Mouse (Mus musculus) lung, adult 18-20 months (tissue): Measurements from ENCODE around the gene Thsd4.

ENCODE experiments used
- DNase-seq, 2 experiments: peaks; one replicate each; pipeline ENCODE4 v3.0.0; 2022; ENCODE audit warnings: mixed read lengths in 2 of 2

Gene Thsd4

GRCm38 (mm10) chr9:60259626-60260025, 262.2 kb downstream of the Thsd4 start:
- no peak for DNase-seq

- no peak for DNase-seq
These were observed 270.1 kb downstream of the Thsd4 start for GRCm38 (mm10) chr9:60251765-60252164.

GRCm38 (mm10) chr9:60250403-60250802, 271.4 kb downstream of the Thsd4 start:
- no peak for DNase-seq

- no peak for DNase-seq
These were observed 273.8 kb downstream of the Thsd4 start for GRCm38 (mm10) chr9:60247998-60248397.

GRCm38 (mm10) chr9:60244943-60245342, 276.9 kb downstream of the Thsd4 start:
- DNase-seq, result peak; percentile 51 to 62

GRCm38 (mm10) chr9:60243503-60243902, 278.3 kb downstream of the Thsd4 start:
- DNase-seq, result no peak

- peak in 1 of 2 experiments; percentile 26 for DNase-seq
These were observed 284.2 kb downstream of the Thsd4 start for GRCm38 (mm10) chr9:60237667-60238066.

- DNase-seq, result no peak
These were observed 285.7 kb downstream of the Thsd4 start for GRCm38 (mm10) chr9:60236155-60236554.

GRCm38 (mm10) chr9:60234233-60235115, 287.4 kb downstream of the Thsd4 start:
- no peak for DNase-seq

- DNase-seq, result peak; percentile 18 to 42
These were observed 289.6 kb downstream of the Thsd4 start for GRCm38 (mm10) chr9:60231981-60232881.

GRCm38 (mm10) chr9:60229496-60229895, 292.4 kb downstream of the Thsd4 start:
- DNase-seq, result no peak

GRCm38 (mm10) chr9:60227727-60228126, 294.1 kb downstream of the Thsd4 start:
- DNase-seq, result no peak

- no peak for DNase-seq
These were observed 295.2 kb downstream of the Thsd4 start for GRCm38 (mm10) chr9:60226679-60227078.

GRCm38 (mm10) chr9:60226155-60226554, 295.7 kb downstream of the Thsd4 start:
- DNase-seq, result no peak

- DNase-seq, result no peak
These were observed 296.4 kb downstream of the Thsd4 start for GRCm38 (mm10) chr9:60225453-60225852.

GRCm38 (mm10) chr9:60224039-60224695, 297.7 kb downstream of the Thsd4 start:
- DNase-seq, result no peak

GRCm38 (mm10) chr9:60220431-60220830, 301.4 kb downstream of the Thsd4 start:
- no peak for DNase-seq

GRCm38 (mm10) chr9:60218396-60218795, 303.4 kb downstream of the Thsd4 start:
- DNase-seq, result peak; percentile 48 to 58

- peak; percentile 17 to 36 for DNase-seq
These were observed 305.8 kb downstream of the Thsd4 start for GRCm38 (mm10) chr9:60216029-60216428.

GRCm38 (mm10) chr9:60213111-60213510, 308.7 kb downstream of the Thsd4 start:
- DNase-seq, result no peak

GRCm38 (mm10) chr9:60208843-60209242, 313.0 kb downstream of the Thsd4 start:
- no peak for DNase-seq

- no peak for DNase-seq
These were observed 318.7 kb downstream of the Thsd4 start for GRCm38 (mm10) chr9:60203141-60203540.

GRCm38 (mm10) chr9:60200436-60200835, 321.4 kb downstream of the Thsd4 start:
- no peak for DNase-seq
